Mouse (Mus musculus): ENCODE data around the gene Scaper. TPM values are rescaled to one million over a fixed set of nuclear protein-coding genes. Genes with fewer than 3 reads are reported as not detected.
A peak's percentile ranks its signal among the peaks of the same experiment; 100 is the strongest.

Gene Scaper
- polyA plus RNA-seq (2015; fragmentation: Nextera tagmentation; extraction: Ambion mirVana): 5.2 and 6.3 TPM in 2 replicates

GRCm38 (mm10) chr9:55937664-55938617 lies at the start of gene Scaper:
Scaper (minus strand) TSS chr9:55938119.
- H3K9ac ChIP-seq (ENCODE audit: low read depth, low read length): peak within 1 kb of the TSS; percentile 85
- peak within 1 kb of the TSS; percentile 84 for H3K4me3 ChIP-seq (ENCODE audit: low read depth, low read length)
- peak within 1 kb of the TSS; percentile 83 for H3K4me2 ChIP-seq (replicated peaks; ENCODE audit: low read depth)
- H3K36me3 ChIP-seq (ENCODE audit: control insufficient read depth, insufficient read depth): no peaks in the 10 kb centered on the region
- H3K9me3 ChIP-seq (ENCODE audit: control insufficient read depth): no peaks in the 10 kb centered on the region
- peak; percentile 68 for TF ChIP-seq CTCF (IDR thresholded peaks at IDR 0.05; ENCODE audit: low read depth)
- ATAC-seq: peak; percentile 97
- 0 out of 2 replicates have a peak, but pooled peaks cover 3% of the 10 kb centered on the region for H3K4me1 ChIP-seq (replicated peaks; ENCODE audit: control insufficient read depth, insufficient read depth, low read length)
- WGBS: under 1% methylated on average over 56 of the region's 60 CpGs
- H3K27me3 ChIP-seq (replicated peaks; ENCODE audit: control insufficient read depth, insufficient read depth, low read length): no peaks in the 10 kb centered on the region
- peak within 1 kb of the TSS; percentile 68 for H3K27ac ChIP-seq (ENCODE audit: low read depth, low read length)

GRCm38 (mm10) chr9:55946819-55947218 lies 8.9 kb upstream of the Scaper start:
- Histone ChIP-seq H3K27ac (ENCODE audit: low read depth, low read length) (no peak overlapping the region), H3K4me1 (replicated peaks; ENCODE audit: control insufficient read depth, insufficient read depth, low read length) (no peaks in the 10 kb centered on the region), H3K4me3 (ENCODE audit: low read depth, low read length) (no peak overlapping the region), H3K9me3 (ENCODE audit: control insufficient read depth) (no peaks in the 10 kb centered on the region), H3K9ac (ENCODE audit: low read depth, low read length) (no peak overlapping the region), H3K4me2 (replicated peaks; ENCODE audit: low read depth) (no peak overlapping the region), H3K27me3 (replicated peaks; ENCODE audit: control insufficient read depth, insufficient read depth, low read length) (no peaks in the 10 kb centered on the region), H3K36me3 (ENCODE audit: control insufficient read depth, insufficient read depth) (no peaks in the 10 kb centered on the region)
- TF ChIP-seq CTCF (IDR thresholded peaks at IDR 0.05; ENCODE audit: low read depth): peak; percentile 70
- ATAC-seq: no peak
- WGBS: 25% methylated on average over 1 of the region's 1 CpGs

- no peak for ATAC-seq
- Histone ChIP-seq H3K9ac (ENCODE audit: low read depth, low read length) (no peak overlapping the region), H3K4me1 (replicated peaks; ENCODE audit: control insufficient read depth, insufficient read depth, low read length) (0 out of 2 replicates have a peak, but pooled peaks cover 3% of the 10 kb centered on the region), H3K4me2 (replicated peaks; ENCODE audit: low read depth) (no peak overlapping the region), H3K36me3 (ENCODE audit: control insufficient read depth, insufficient read depth) (no peaks in the 10 kb centered on the region), H3K27ac (ENCODE audit: low read depth, low read length) (no peak overlapping the region), H3K9me3 (ENCODE audit: control insufficient read depth) (no peaks in the 10 kb centered on the region), H3K27me3 (replicated peaks; ENCODE audit: control insufficient read depth, insufficient read depth, low read length) (no peaks in the 10 kb centered on the region), H3K4me3 (ENCODE audit: low read depth, low read length) (no peak overlapping the region)
- no peak for TF ChIP-seq CTCF (IDR thresholded peaks at IDR 0.05; ENCODE audit: low read depth)
Measured at GRCm38 (mm10) chr9:55941356-55941755, 3.4 kb upstream of the Scaper start.

GRCm38 (mm10) chr9:55938618-55938985 lies 683 bp upstream of the Scaper start:
- TF ChIP-seq CTCF (IDR thresholded peaks at IDR 0.05; ENCODE audit: low read depth): no peak
- WGBS: 24% methylated on average over 6 of the region's 6 CpGs
- H3K4me1 ChIP-seq (replicated peaks; ENCODE audit: control insufficient read depth, insufficient read depth, low read length): 0 out of 2 replicates have a peak, but pooled peaks cover 3% of the 10 kb centered on the region
- H3K36me3 ChIP-seq (ENCODE audit: control insufficient read depth, insufficient read depth): no peaks in the 10 kb centered on the region
- no peak for ATAC-seq
- no peaks in the 10 kb centered on the region for H3K9me3 ChIP-seq (ENCODE audit: control insufficient read depth)
- peak overlapping the region; percentile 83 for H3K4me2 ChIP-seq (replicated peaks; ENCODE audit: low read depth)
- H3K4me3 ChIP-seq (ENCODE audit: low read depth, low read length): peak overlapping the region; percentile 84
- H3K27ac ChIP-seq (ENCODE audit: low read depth, low read length): no peak overlapping the region
- peak overlapping the region; percentile 85 for H3K9ac ChIP-seq (ENCODE audit: low read depth, low read length)
- H3K27me3 ChIP-seq (replicated peaks; ENCODE audit: control insufficient read depth, insufficient read depth, low read length): no peaks in the 10 kb centered on the region

- H3K4me3 ChIP-seq (ENCODE audit: low read depth, low read length): peak overlapping the region; percentile 84
- H3K27ac ChIP-seq (ENCODE audit: low read depth, low read length): peak overlapping the region; percentile 68
- no peak for ATAC-seq
- H3K4me2 ChIP-seq (replicated peaks; ENCODE audit: low read depth): peak overlapping the region; percentile 83
- H3K9me3 ChIP-seq (ENCODE audit: control insufficient read depth): no peaks in the 10 kb centered on the region
- 0 out of 2 replicates have a peak, but pooled peaks cover 3% of the 10 kb centered on the region for H3K4me1 ChIP-seq (replicated peaks; ENCODE audit: control insufficient read depth, insufficient read depth, low read length)
- WGBS: 37% methylated on average over 5 of the region's 5 CpGs
- H3K27me3 ChIP-seq (replicated peaks; ENCODE audit: control insufficient read depth, insufficient read depth, low read length): no peaks in the 10 kb centered on the region
- peak overlapping the region; percentile 85 for H3K9ac ChIP-seq (ENCODE audit: low read depth, low read length)
- TF ChIP-seq CTCF (IDR thresholded peaks at IDR 0.05; ENCODE audit: low read depth): peak; percentile 20; the same call in 1 of the 2 replicates
- no peaks in the 10 kb centered on the region for H3K36me3 ChIP-seq (ENCODE audit: control insufficient read depth, insufficient read depth)
Measured at GRCm38 (mm10) chr9:55937224-55937663, 675 bp downstream of the Scaper start.

GRCm38 (mm10) chr9:55932482-55932881 lies 5.4 kb downstream of the Scaper start:
- Histone ChIP-seq H3K4me2 (replicated peaks; ENCODE audit: low read depth) (no peak overlapping the region), H3K4me1 (replicated peaks; ENCODE audit: control insufficient read depth, insufficient read depth, low read length) (0 out of 2 replicates have a peak, but pooled peaks cover 3% of the 10 kb centered on the region), H3K36me3 (ENCODE audit: control insufficient read depth, insufficient read depth) (no peaks in the 10 kb centered on the region), H3K27ac (ENCODE audit: low read depth, low read length) (no peak overlapping the region), H3K9me3 (ENCODE audit: control insufficient read depth) (no peaks in the 10 kb centered on the region), H3K27me3 (replicated peaks; ENCODE audit: control insufficient read depth, insufficient read depth, low read length) (no peaks in the 10 kb centered on the region), H3K9ac (ENCODE audit: low read depth, low read length) (no peak overlapping the region), H3K4me3 (ENCODE audit: low read depth, low read length) (no peak overlapping the region)
- ATAC-seq: no peak
- 88% methylated on average over 1 of the region's 1 CpGs for WGBS
- TF ChIP-seq CTCF (IDR thresholded peaks at IDR 0.05; ENCODE audit: low read depth): no peak

Measured in intestine, postnatal 0 days (tissue).